Mouse (Mus musculus) CD4-positive, CD25-positive, alpha-beta regulatory T cell, adult 9 weeks (primary cell): ENCODE measurements around the gene Plekhm3. TPM values are rescaled to one million over a fixed set of nuclear protein-coding genes. Genes with fewer than 3 reads are reported as not detected.

ENCODE experiments used
- polyA plus RNA-seq: library from polyadenylated mRNA; unstranded; fragments of 100-300 nt; shearing (Covaris generic); gene quantifications from one replicate; pipeline ENCODE4 v1.2.1, GENCODE M21; 2017

Plekhm3 gene
- 13.3 TPM for polyA plus RNA-seq

DNA sequence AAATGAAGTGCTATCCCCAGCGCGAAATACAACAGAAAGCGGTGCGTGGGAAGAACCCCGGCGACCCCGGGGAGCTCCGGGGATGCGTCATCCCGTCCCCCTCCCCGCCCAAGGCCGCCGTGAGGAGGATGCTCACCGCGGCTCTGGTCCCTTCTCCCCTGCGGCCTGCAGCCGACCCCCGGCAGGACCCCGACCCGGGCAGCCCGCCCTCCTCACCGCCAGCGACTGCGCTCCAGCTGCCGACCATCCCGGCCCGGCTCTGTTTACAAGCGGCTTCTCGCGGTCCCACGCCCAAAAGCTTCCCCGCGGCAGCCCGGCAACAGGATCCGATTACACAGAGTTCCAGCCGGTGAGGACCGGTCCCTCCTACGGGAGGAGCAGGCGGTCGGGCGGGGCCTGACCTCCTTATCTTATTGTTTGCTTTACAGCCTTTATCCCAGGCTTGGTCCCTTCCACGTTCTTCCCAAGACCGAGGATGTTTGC, at the start of gene Plekhm3:
Plekhm3 (minus strand) TSS at position 346 of the 483 bp plus-strand sequence.

DNA sequence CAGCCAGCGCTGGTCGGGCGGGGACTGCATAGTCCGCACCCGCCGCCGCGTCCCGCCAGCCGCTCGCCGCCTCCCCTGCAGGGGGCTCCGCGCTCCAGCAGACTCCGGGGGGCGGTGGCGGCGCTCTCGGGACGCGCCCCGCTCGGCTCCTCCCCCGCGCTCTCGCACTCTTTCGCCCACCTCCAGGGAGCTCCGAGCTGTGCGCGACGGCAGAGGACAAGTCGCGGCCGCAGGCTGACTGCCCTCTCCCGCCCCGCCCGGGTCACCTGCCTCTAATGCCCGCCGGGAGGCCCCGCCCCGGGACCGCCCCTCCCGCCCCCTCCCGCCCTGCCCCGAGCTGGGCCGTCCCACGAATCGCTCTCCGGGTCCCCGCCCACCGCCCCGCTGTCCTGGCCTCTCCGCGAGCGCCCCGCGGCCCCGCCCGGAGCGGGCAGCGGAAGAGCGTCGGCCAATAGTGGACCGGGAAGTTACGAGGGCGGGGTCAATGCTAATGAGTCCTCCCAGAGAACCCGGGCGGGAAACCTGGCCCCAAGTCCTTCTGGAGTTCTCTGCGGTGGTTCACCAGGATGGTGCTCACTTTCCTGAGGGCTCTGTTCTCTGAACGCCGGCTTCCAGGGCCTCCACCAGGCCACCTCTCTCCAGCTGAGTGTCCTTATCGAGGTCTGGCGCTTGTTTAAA, 219.0 kb downstream of the Plekhm3 start, which contains the start of gene Fzd5:
Fzd5 (minus strand) TSS at position 250 of the 678 bp plus-strand sequence.

Other genes starting within 250 kb of the Plekhm3 start
- 0.16 TPM for gene Fzd5, start 219.1 kb downstream of the Plekhm3 start, polyA plus RNA-seq
- gene Akr1cl, start 75.9 kb upstream of the Plekhm3 start, polyA plus RNA-seq: 0.25 TPM
- gene Cryge, start 94.3 kb upstream of the Plekhm3 start, polyA plus RNA-seq: not detected
- gene Crygd, start 106.6 kb upstream of the Plekhm3 start, polyA plus RNA-seq: not detected
- gene Crygc, start 116.9 kb upstream of the Plekhm3 start, polyA plus RNA-seq: not detected
- gene Crygb, start 125.5 kb upstream of the Plekhm3 start, polyA plus RNA-seq: not detected
- not detected for gene Cryga, start 146.5 kb upstream of the Plekhm3 start, polyA plus RNA-seq
- not detected for gene Gm28845, start 162.7 kb upstream of the Plekhm3 start, polyA plus RNA-seq
- gene D630023F18Rik, start 166.4 kb upstream of the Plekhm3 start, polyA plus RNA-seq: not detected
- 14.0 TPM for gene Idh1, start 229.7 kb upstream of the Plekhm3 start, polyA plus RNA-seq
- gene Pikfyve, start 229.9 kb upstream of the Plekhm3 start, polyA plus RNA-seq: 30.0 TPM